Mouse (Mus musculus): ENCODE measurements at regions not wholly inside any gene's neighbourhood (a gene's known extent, or its start where the extent isn't known, plus 50 kb on each side); places are given as distances from the start of the nearest gene placed in this dataset.
"Not testable (repeated sequence)": the region's sequence is repeated elsewhere in the genome, so short reads cannot be mapped to it uniquely, and the experiment has no call there.

DNA sequence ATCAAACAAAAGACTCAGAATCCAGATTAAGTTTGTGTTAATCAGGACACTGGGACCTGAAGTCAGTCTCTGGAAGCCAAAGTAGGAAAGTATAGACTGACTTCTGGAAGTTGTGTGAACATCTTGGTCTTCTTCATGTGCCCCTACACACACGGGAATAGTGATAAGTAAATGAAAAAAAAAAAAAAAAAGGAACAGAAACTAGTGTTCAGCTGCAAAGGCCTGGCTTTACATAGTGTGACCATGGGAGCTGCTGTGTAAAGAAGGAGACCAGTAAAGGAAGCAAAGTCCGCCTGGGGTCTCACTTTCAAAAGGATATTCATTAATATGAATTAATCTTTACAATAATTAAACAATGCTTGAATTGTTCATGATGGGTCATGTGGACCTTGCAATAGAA is 190.6 kb upstream of the Tmc3 start:
- no peak for DNase-seq (ENCODE audit: low spot score)

DNA sequence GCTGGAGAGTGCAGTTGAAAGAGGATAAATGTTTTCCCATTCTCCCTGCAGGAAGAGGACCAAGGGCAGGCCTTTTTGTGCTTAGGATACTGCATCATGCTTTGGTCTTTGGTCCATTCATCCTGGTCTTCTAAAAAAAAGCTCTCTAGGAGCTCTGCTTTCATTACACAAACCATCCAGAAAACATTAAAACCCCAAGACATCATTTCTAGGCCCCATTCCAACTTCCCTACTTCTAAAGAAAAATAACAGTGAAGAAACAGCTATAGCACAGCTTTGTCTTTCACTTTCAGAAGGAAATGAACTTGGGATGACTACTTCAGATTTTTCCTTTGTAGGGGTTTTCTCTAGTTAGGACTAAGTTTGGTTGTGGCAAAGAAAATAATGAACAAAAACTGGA is 185.1 kb upstream of the Tmc3 start:
- no peak for DNase-seq (ENCODE audit: low spot score)

DNA sequence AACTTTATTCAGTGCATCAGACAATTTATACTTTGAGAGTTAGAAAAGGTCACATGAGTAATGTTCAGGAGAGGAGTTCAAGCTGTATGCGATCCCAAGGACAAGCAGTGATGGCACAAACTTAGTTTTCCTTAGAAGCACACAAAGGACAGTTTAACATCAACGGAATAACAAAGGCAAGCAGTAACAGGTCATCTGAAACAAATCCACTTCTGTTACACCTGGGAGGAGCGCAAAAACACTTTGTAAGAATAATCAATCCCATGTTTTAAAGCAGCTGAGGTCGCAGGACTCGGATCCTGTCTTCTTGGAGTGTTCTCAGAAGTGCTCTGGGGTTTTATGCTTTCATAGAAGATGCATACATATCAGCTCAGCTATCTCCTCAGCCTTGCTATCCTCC is 183.7 kb upstream of the Tmc3 start:
- no peak for DNase-seq (ENCODE audit: low spot score)

DNA sequence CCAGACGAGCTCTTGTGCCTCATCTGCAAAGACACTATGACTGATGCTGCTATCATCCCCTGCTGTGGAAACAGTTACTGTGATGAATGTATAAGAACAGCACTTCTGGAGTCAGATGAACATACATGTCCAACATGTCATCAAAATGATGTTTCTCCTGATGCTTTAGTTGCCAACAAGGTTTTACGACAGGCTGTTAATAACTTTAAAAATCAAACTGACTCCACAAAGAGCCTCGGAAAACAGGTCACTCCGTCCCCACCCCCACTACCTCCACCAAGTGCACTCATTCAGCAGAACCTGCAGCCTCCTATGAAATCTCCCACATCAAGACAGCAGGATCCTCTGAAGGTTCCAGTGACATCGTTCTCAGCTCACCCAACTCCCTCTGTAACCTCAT is 172.0 kb upstream of the Tmc3 start:
- DNase-seq (ENCODE audit: low spot score): not testable (repeated sequence)

DNA sequence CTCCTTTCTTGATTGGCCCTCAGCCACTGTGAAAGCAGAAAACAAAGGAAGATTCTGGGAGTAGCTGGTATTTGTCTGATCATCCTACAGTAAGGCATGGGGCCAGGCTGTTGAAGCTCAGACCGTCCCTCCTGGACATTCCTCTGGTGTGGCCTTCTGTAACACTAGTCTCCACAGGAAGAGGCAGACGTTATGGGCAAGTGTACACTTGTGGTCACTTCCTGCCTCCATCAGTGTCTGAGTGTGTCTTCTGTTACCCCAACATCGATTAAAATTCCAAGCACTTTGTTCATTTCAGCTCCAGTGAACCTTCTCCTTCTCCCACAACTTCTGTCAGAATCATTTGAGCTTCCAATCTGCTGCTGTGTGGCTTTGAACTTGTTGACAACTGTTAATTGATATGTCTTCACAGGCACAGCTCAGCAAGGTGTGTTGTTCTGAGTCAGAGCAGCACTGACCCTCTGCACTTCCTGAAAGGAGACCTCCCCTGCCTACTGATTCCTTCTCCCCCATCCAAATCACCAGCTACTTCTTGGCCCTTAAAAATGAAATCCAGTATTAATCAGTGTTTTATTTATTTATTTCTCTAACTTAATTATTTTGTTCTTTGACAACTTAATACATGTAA is 154.7 kb upstream of the Tmc3 start:
- no peak for DNase-seq (ENCODE audit: low spot score)

DNA sequence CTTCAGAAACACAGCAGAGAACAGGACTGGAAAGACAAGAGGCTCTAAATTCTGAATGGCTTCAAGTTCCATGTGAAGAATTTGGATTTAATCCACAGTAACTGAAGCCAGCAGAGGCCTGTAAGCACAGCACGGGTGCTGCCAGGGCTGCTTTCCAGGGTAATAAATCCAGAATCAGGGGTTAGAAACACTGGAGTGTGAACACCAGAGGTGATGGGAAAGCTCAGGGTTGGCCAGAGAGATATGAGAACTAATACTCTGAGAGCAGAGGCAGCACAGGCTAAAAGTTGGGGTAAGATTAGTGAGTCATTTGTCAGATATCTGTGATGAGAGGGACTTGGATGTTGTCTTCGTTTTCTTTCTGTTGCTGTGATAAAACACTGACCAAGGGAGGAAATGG is 153.6 kb upstream of the Tmc3 start:
- DNase-seq (ENCODE audit: low spot score): no peak

DNA sequence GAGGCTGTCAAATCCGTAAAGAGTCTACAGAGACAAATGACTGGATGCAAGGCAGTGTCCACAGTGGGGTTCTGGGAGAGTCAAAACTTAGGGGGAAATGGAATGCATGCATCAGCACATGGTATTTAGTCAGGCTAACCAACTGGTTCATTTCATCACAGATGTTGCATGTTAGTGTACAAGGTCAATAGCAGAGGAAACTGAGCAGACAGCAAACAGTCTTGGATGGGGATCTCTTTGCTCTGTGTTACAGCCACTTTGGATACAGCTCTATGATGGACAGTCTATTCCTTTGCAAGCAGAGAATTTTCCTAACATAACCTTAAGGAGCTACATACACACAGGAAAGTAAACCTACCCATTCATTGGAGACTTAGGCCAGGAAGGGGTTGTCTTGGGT is 151.9 kb upstream of the Tmc3 start:
- DNase-seq (ENCODE audit: low spot score): no peak

DNA sequence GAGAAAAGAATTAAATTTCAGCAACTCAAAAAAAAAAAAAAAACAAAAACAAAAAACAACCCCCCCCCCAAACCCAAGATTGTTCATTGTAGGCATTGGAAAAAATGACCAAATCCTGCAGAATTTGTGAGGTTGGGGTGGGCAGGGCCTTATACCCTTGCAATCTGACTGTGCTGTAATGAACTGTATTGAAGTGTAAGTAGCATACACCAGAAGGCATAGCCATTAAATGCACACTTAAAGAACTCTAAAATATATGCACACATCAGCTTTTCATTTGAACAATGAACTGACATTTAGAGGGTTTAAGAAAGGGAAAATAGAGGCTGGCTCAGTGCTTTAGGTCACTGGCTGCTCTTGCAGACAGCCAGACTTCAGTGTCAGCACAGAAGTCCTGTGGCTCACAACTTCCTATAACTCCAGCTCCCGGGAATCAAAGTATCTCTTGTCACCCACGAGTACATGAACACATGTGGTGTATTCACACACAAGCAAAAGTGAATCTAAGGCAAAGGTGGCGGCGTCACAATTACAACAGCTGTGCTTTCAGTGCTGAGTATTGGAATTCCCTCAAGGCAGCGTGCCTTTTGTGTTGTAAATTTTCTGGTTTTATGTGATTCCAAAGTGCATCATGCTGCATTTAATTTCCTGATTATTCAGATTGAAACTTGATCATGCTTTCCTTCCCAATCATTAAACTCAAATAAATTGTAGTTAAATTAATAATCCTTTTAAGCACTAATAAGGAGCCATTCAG is 150.6 kb upstream of the Tmc3 start:
- DNase-seq (ENCODE audit: low spot score): no peak

DNA sequence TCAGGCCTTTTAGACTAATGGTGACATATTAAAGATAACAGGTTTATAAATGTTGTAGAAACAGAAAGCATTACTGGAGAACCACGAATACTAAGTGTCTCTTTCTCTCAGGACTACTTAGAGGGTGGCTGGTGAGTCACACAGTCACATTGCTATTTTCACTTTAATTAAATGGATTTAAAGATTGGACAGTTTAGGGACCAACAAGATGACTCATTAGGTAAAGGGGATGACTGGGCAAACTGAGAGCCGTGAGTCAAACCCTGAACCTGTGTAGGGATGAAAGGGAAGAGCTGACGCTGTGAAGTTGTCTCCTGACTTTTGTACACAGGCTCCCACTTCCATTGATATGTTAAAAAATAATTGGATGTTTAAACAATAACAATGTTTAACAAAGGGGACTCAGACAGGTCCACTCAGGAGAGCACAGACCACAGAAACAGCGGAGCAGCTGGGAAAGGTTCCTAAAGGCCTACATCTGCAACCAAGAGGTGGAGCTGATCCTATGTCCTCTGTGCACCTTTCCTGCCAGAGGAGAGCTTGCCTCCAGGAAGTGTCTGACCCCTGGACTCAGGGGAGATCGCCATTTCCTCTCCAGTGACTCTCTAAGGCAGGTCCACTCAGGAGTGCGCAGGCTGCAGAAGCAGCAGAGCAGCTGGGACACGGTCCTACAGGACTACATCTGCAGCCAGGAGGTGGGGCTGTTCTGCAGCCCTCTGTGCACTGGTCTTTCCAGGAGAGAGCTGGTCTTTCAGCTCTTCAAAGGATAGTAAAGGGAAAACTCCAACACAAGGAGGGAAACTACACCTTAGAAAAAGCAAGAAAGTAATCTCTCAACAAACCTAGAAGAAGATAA is 146.0 kb upstream of the Tmc3 start:
- no peak for DNase-seq (ENCODE audit: low spot score)

DNA sequence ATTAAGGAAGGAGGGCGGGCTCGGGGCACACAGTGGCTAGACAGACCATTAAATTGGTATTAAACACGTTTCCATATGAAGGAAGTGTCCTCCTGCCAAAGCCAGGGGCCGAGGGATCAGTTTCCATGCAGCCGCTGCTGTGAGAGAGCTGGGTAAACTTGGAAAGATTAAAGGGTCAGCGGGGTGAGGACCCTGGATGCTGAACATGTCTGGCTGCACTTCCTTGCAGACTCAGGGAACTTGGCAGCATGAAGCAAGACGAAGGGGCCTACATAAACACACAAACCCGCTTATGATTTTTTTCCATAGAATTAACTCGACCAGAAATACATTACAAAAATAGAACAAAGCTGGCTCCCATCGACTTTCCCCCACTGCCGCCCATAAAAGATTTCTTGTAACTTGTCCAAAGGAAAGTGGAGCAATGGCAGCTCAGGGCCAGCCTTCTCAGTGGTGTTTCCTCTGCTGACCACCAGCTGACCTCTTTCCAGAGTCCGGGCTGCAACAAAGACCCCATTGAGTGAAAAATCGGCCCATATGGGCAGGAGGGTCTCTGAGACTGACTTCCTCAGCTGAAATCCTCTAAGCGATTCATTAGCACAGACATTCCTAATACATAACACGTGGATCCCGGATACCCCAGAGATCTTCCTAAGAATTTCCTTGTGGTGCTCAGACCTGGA is 141.0 kb upstream of the Tmc3 start:
- no peak for DNase-seq (ENCODE audit: low spot score)

DNA sequence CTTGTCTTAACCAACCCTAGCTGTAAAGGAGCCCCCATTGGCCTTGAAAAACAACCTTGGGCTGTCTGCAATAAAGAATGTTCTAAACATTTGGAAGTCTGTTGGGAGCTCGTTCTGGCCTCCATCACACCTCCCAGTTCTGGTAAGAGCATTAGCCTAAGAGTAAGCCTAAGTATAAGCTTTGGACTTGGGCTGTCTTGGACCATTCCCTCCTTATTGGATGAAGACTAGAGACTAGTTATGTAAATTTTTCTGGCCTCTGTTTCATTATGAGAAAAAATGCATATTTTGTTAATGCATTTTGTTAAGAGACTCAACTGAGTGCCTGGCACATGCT is 140.5 kb upstream of the Tmc3 start:
- no peak for DNase-seq (ENCODE audit: low spot score)

DNA sequence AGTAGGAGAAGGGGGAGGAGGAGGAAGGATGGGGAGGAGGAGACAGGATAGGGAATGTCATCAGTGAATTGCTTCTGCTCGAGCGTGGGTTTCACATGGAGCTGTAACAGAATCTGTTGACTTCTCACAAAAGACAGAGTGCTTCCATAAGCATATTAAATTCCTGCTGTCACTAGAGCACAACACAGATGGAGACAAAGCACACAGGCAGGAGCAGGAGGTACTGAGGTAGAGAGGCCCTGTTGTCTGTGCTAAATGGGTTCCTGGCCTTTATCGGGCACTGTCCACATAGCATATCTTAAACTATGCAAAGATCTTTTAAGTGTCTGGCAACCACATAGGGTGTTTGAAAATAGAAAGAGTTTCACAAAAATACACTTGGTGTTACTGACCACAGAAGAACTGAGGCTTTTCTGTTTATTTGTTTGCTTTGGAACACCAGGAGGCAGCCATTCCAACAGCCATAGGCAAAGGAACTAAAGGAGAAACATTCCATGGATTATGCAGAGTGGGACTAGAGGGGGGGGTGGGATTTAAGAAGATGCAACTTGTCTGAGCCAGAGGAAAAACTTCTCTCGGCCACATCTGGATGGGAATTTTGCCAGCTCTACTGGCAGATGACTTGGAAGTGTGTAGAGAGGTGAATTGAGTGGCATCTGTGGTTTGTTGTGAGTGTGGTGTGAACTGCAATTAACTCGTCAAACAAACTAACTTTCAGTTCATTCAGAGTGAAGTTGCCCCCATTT is 139.4 kb upstream of the Tmc3 start:
- DNase-seq (ENCODE audit: low spot score): no peak

DNA sequence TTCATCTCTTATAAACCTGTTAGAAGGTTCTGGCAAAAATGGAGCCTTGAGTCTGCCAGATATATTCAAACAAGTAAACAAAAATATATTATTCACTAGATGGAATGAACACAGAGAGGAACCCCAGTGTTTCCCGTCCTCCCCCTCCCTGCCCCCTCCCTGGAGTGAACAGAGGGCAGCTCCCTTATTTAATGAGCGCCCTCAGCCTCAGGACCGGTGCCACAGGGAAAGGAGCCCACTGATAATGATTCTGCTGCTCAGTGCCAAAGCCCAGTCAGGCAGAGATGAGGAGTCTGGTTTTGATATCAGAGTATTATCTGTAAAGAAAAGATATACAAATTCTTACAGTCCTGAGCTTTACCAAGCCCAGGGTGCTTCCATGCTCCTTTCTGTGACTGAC is 134.4 kb upstream of the Tmc3 start:
- no peak for DNase-seq (ENCODE audit: low spot score)

DNA sequence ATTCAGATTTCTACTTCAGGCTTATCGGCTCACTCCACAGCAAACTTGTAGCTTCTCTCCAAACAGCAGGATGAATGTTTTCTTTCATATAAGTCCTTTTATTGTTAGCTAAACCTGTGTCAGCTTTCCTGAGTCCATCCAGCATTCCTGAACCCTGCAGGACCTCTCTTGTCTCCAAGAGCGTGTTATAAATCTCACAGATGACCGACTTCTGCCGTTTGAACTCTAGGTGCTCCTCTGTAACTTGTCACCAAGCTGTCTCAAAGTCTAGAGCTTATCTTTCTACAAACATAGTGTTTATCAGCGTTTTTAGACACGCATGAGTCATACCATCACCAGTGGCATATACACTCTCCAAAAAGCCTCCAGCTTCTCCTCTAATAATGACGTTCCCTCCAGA is 132.4 kb upstream of the Tmc3 start:
- DNase-seq (ENCODE audit: low spot score): no peak

DNA sequence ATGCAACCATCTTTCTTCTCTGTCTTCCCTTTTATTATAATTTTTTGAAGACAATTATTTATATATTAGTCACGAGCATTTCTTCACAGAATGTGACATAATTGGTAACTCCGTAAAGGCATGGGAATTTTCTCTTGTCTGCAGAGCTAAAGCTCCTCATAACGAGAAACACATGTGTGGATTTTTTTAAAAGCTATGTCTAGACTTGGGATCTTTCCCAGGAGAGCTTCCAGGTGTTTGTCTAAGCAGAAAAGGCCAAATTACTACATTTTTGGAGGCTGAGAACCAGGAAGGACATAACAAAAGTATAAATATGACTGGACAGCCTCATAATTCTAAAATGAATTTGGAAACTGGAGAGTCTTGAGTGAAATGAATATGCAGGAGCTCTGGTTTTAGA is 125.2 kb upstream of the Tmc3 start:
- DNase-seq (ENCODE audit: low spot score): no peak

DNA sequence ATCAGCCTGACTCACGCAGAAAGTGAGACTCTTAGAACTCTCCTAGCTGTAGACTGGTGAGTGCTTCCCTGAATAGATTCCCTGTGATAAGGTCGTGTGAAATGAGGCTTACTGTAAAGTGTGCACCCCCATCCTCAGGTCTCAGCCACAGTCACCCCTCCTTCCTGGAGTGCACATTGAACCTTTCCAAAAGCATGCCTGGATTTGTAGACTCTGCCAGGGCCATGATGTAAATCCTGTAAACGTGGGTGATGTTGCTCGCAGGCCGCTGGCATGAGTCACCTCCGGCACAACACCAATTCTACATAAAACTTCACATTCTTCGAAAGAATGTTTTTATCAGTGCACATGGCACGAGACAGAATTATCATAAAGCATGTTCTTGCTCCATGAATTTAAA is 117.7 kb upstream of the Tmc3 start:
- DNase-seq (ENCODE audit: low spot score): no peak

DNA sequence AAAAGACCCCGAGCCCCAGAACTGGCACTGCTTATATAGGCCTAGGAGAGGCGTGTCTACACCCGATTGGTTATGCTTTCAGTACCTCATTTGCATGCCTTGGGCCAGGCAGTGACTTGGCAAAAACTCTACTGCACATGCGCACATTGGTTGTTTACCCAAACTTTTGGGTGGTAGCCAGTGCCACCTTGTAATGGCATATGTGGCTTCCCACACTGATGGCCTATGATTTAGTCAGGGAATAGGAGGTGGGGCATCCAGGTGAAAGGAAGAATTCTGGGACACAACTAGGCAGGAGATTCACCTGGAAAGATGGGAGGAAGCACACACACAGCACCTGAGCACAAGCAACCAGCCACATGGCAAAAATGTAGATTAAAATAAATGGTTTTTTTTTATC is 114.9 kb upstream of the Tmc3 start:
- not testable (repeated sequence) for DNase-seq (ENCODE audit: low spot score)

DNA sequence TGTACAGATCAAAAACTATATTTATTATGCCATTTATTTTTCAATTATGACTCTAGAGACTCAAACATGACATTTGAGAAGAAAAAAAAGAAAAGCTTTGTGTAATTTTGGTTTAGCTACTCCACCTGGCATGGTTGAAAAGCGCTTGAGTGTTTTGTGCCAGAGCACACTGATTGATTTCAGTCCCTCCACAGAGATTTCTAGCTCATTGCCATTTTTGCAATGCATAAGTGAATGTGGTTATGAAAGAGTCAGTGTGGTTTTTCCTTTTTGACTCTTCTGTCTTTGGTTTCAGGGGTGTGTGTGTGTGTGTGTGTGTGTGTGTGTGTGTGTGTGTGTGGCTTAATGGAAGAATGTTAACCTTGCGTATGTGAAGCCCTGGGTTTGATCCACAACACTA is 113.6 kb upstream of the Tmc3 start:
- DNase-seq (ENCODE audit: low spot score): no peak

DNA sequence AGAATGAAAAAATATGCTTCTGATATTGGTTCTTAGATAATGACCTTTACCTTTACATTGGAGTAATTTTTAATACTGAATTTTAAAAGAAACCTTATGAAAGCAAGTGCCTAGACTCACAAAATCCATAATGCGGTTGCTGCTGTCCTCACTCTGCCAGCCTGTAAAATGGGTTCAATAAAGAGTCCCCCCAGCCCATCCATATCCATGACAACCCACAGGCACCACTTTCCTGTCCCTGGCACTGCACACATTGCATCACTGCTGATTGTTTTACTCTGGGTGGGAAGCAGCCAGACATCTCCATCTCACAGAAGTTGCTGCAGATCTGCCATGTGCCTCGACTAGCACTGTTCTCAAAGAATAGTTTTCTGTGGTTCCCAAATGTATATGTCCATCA is 110.3 kb upstream of the Tmc3 start:
- DNase-seq (ENCODE audit: low spot score): no peak

DNA sequence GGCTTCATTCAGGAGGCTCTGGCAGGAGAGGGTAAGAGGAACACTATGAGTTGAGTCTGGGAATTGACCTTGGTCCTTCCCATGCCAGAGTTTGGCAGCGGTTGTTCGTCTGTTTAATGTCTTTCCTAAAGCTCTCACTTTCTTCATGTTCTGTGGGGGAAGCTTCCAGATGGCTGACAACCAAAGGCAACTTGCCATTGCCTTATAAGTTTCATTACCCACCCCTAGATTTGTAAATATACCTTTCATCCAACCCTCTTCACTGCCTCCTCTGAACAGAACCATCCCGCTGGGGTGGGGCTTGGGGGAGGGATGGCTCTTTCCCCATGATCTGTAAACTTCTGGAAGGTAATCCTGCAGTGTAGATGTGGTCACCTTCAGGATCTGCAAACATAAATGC is 109.7 kb upstream of the Tmc3 start:
- no peak for DNase-seq (ENCODE audit: low spot score)

DNA sequence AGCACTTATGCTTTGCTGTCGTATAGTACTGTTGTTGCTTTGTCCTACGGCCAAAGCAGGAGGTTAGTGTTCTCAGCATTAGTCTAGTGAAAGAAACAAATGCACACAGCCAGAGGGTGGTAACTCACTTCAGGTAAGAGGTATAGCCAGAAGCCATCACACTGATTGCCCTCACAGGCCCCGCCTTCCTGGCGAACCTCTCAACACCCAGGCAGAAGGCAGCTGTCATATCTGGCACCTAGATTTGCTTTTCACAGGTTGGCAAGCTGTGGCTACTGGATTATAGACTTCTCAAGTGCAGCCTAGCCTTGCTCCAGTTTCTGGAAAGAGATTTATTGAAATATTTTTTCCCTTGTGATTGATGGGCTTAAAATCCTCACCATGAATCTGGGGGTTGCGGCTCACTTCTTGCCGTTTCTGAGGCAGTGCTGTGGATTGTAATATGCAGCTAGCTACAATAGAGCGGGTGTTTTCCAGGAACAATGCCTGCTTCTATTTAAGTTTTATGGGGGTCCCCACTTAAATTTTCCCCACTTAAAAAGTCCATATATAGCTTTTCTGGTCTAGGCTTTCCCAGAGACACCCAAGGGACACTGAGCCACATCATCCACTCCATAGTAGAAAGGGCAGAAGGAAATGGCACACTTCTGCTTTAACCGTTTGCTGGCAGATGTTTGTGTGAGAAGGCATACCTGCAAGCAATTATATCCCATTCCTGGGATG is 109.1 kb upstream of the Tmc3 start:
- DNase-seq (ENCODE audit: low spot score): no peak

DNA sequence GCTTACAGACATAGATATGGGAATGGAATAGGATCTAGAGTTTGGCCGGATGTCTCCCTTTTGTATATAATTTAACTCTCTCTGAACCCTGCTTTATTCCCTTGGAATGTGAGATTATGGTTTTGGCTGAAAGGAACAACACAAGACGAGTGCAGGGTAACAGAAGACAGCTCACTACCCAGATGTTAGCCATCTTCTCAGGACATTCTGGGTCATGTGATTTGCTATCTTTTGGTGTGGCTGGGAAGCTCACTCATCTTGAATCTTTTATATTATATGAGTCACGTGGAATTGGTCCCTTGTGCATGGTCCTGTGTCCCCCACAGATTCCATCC is 108.6 kb upstream of the Tmc3 start:
- no peak for DNase-seq (ENCODE audit: low spot score)
